Mouse (Mus musculus) heart, postnatal 10 days (tissue): ENCODE measurements at regions not wholly inside any gene's neighbourhood (a gene's known extent, or its start where the extent isn't known, plus 50 kb on each side); places are given as distances from the start of the nearest gene placed in this dataset.
"Not testable (repeated sequence)": the region's sequence is repeated elsewhere in the genome, so short reads cannot be mapped to it uniquely, and the experiment has no call there.

Experiments
- DNase-seq, 2 experiments: peaks; one replicate each; pipeline ENCODE4 v3.0.0; 2021
- intact Hi-C: fragments of 180-260 bp; cut with DNase I; formaldehyde crosslinking; loops from one replicate; pipeline ENCODE4 v1.15.1; 2025

- intact Hi-C loops, result no loop called here
- DNase-seq, result no peak
These were observed 57.1 kb downstream of the Ccdc54 start for GRCm38 (mm10) chr16:50533881-50534280.

DNA sequence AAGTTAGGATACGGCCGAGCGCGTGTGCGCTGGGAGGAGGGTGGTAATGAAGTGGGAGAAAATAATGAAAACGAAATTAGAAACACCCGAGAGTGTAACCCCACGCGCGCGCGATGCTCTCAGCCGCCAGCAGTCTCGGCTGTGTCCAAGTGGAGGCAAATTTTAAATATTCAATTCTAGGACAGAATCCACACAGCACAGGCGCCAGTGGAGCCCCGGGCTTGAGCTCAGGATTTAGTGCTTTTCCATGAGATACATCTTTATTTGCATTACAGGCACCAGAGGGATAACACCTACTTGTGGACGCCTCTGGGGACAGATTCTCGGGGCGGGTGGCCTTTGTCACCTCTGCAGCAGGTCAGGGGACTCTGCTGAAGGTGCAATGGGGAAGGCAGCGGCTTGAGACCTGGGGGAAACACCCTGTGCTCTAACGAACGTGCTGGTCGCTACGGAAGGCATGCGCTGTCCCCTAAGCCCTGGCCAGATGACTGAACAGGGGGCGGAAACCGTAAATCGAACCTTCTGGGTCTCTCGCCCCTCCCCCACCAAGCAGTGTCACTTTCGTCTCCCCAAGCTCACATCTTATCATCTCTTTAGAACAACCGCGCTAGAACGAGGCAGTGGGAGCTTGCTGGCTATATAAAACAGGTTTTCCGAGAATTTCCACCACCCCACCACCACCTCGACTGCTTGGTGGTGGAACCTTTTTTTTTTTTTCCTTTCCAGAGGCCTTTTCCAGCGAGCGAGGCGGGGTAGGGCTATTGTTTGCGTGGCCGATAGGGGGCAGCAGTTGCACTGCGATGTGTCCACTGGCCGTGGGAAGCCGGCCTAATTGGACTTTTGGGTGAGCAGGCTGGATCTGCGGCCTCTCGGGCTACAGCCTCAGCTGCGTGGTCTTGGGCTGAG is 61.2 kb downstream of the Ccdc54 start:
- intact Hi-C loops, result loop anchor here (1.0 to 5.0 kb wide), 4 partner anchors 147 to 277 kb away; no protein-coding TSS in a partner anchor
- peak; percentile 89 to 93 for DNase-seq

DNA sequence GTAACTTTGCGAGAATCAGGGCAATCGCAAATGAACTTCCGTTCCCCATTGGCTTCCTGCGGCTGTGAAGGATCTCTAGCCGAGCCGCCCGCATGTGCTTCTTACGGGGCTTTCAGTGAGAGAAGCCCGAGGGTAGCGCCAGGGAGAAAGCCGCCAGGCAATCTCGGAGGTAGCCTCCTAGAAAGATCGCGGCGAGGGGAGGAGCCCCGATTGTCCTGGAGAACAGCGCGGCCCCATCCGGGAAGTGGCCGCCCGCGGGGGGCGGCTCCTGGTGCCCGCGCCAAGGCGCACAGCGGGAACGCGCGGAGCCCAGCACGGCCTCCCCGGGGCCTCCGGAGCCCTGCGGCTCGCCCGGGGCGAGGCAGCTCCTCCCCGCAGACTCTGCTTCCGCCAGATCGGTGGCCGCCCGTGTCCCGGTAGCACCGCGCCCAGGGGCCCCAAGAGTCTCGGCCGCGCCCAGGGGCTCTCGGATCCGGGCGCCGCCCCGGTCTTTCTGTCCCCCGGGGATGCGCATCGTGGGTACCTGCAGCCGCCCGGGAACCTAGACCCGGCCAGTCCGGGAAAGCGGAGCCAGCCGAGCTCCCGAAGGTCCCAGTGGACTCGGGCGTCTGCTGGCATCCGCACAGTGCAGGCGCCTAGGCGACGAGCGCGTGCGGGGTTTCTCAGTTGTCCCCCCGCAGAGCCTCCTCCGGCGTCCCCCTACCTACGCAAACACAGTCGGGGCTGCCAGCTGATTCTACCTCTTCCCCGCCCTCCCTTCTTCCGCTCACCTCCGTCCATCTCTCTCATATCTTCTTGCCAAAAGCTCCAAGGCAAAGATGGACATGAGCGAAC is 62.1 kb downstream of the Ccdc54 start:
- DNase-seq, result peak; percentile 80 to 84
- intact Hi-C loops, result loop anchor here (1.0 to 5.0 kb wide), 4 partner anchors 98 to 277 kb away; no protein-coding TSS in a partner anchor

- no peak for DNase-seq
- intact Hi-C loops, result loop anchor here (1.0 to 5.0 kb wide), 3 partner anchors 97 to 276 kb away; no protein-coding TSS in a partner anchor
These were observed 62.6 kb downstream of the Ccdc54 start for GRCm38 (mm10) chr16:50528355-50528676.

DNA sequence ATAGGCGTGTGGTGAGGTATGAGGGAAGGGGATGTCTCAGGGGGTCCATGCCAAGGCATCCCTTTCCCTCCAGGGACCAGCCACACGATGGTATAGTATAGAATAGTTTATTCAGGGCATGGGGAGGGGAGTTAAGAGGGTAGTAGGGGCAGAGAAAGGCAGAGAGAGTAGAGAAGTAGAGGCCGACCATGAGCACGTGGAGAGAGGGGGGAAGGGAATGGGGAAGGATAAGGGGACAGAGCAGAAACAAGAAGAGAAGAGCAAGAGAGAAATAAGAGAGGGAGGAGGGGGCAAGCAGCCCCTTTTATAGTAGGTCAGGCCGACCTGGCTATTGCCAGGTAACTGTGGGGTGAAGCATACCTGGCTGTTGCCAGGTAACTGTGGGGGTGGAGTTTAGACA is 64.0 kb downstream of the Ccdc54 start:
- intact Hi-C loops, result loop anchor here (5.0 kb wide), 2 partner anchors 145 to 275 kb away; no protein-coding TSS in a partner anchor

GRCm38 (mm10) chr16:50525934-50526366 is 65.0 kb downstream of the Ccdc54 start:
- no peak for DNase-seq
- intact Hi-C loops, result loop anchor here (5.0 kb wide), 2 partner anchors 144 to 274 kb away; no protein-coding TSS in a partner anchor

More for the DNA sequence above, 64.0 kb downstream of the Ccdc54 start:
- DNase-seq, result not testable (repeated sequence)

- no peak for DNase-seq
- intact Hi-C loops, result loop anchor here (5.0 kb wide), 2 partner anchors 143 to 273 kb away; no protein-coding TSS in a partner anchor
These were observed 65.5 kb downstream of the Ccdc54 start for GRCm38 (mm10) chr16:50525504-50525903.

GRCm38 (mm10) chr16:50519610-50520009 is 71.3 kb downstream of the Ccdc54 start:
- no peak for DNase-seq
- intact Hi-C loops, result no loop called here

DNA sequence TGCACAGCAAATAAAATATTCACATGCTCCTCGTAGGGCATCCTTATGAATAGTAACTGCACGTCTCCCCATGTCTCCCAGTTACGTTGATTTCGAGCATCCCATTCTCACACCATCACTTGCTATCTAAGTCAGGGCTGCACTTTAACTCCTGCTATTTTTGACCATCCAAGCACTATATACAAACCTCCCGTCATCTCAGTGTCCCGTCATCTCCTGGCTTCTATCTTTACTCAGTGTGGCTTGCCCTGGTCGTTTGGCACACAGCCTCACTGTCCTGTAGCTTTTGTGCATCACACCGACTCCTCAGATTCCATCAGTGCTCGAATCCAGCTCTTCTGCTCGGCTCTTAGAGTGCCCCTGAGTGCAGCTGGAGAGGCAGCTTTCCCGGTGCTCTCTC is 74.4 kb downstream of the Ccdc54 start:
- intact Hi-C loops, result no loop called here
- DNase-seq, result no peak

- intact Hi-C loops, result no loop called here
- DNase-seq, result no peak
These were observed 75.9 kb downstream of the Ccdc54 start for GRCm38 (mm10) chr16:50515039-50515438.

GRCm38 (mm10) chr16:50512080-50512479 is 78.9 kb downstream of the Ccdc54 start:
- intact Hi-C loops, result no loop called here
- DNase-seq, result no peak

DNA sequence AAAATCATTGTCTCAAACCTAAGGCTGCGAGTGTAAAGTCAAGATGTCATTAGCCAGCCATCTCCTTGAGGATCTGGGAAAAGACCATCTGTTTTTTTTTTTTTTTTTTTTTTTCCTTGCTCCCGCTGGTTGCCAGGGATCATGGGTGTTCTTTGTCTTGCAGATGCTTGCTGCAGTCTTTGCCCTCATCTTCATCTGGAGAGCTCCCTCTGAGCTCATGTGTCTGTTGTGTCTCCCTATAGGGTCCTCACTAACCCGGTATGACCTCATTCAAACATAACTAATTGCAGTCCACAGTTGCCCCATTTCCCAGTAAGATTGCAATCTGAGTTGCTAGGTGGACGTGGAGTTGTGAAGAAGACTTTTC is 77.3 kb upstream of the Bbx start:
- no peak for DNase-seq
- intact Hi-C loops, result no loop called here

DNA sequence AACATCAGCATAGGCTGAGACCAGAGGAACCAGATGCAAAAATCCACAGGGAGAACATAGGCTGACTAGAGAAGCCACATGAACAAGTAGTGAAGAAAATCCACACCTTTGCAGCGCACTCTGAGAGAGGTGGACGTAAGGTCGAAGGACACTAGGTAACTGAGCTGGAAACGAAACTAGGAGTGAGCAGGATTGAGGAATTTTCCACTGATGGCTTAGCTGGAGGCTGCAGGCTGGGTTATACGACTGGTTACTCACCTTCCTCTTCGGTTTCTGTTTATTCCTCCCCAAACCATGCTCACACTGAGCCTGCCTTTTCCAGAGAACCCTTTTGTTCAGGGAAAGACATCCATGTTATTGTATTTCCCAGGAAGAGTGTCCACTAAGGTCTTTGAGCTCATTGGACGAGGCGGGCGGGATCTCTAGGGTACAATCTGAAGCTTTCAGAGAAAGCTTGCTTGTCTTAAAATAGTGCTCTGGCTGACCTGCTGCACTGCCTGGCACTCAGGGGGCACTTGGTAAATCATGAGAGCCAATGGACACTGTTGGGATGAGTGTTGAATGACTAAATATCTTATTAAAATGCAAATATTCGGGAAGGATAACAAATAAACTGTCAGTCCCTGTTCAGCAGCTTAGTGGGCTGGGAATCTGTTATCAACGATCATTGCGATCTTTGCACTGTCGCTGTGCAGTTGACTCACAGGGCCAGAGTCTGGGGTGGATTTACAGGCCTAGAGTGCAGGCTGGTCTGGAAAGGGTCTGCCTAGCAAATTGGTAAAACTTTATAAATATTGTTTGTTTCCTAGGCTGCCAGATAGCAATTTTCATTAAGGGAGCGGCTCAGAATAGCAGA is 76.7 kb upstream of the Bbx start:
- intact Hi-C loops, result no loop called here

GRCm38 (mm10) chr16:50504619-50505018 is 72.4 kb upstream of the Bbx start:
- intact Hi-C loops, result no loop called here
- DNase-seq, result no peak

More for the DNA sequence above, 76.7 kb upstream of the Bbx start:
- DNase-seq, result no peak

GRCm38 (mm10) chr16:50498909-50499308 is 66.7 kb upstream of the Bbx start:
- intact Hi-C loops, result no loop called here
- DNase-seq, result no peak

GRCm38 (mm10) chr16:50493662-50494061 is 61.5 kb upstream of the Bbx start:
- intact Hi-C loops, result no loop called here
- no peak for DNase-seq

DNA sequence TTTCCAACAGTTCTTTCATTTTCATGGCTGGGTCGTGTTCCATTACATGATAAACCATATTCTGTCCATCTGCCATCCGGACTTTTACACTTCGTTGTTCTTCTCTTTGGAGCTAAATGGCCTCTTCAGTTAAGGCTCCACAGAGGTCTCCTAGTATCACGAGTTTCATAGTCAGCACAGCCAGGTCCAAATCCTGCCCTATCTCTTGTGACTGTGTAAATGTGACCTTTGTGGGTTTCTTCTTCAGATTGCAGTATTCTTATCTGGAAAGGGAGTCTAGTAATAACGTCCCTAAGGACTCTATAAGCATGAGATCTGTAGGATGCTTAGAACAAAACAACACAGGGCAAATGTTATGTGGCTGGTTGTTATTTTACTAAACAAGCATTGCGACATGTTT is 57.1 kb upstream of the Bbx start:
- intact Hi-C loops, result no loop called here
- no peak for DNase-seq

DNA sequence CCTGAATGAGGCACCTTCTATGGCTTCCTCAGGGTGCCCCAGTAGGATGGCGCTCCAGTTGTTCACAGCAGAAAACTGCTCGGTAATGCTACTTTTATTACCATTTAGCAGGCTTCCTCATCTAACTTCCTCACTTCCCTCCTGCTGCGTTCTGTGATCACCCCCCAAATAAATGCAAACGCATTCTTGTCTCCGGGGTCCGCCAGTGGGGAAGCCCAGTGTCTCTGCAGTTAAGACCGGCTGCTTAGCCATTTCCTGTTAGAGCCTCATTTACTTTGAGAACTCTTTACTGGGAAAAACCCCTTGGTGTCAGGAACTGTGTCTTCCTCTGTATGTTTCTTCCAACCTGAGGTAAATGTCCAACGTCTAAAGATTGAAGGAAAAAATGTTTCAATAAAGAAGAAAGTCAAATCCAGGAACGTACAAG is 50.2 kb upstream of the Bbx start:
- intact Hi-C loops, result no loop called here
- peak in 1 of 2 experiments; percentile 2 for DNase-seq
